Mouse (Mus musculus) brain, adult 10 weeks (tissue): ENCODE data around the gene Bclaf1. TPM values are rescaled to one million over a fixed set of nuclear protein-coding genes. Genes with fewer than 3 reads are reported as not detected.

ENCODE experiments used
- polyA plus RNA-seq: library from polyadenylated mRNA; stranded (reverse); fragments of 350-450 nt; fragmentation: Illumina TruSeq; extraction: RNeasy Lipid Tissue Mini Kit (QIAGEN cat#74804); gene quantifications from one replicate; pipeline ENCODE4 v1.2.3, GENCODE M21; 2015; ENCODE audit warnings: low read depth, low replicate concordance

Bclaf1 gene
- polyA plus RNA-seq, result 72.4 TPM

DNA sequence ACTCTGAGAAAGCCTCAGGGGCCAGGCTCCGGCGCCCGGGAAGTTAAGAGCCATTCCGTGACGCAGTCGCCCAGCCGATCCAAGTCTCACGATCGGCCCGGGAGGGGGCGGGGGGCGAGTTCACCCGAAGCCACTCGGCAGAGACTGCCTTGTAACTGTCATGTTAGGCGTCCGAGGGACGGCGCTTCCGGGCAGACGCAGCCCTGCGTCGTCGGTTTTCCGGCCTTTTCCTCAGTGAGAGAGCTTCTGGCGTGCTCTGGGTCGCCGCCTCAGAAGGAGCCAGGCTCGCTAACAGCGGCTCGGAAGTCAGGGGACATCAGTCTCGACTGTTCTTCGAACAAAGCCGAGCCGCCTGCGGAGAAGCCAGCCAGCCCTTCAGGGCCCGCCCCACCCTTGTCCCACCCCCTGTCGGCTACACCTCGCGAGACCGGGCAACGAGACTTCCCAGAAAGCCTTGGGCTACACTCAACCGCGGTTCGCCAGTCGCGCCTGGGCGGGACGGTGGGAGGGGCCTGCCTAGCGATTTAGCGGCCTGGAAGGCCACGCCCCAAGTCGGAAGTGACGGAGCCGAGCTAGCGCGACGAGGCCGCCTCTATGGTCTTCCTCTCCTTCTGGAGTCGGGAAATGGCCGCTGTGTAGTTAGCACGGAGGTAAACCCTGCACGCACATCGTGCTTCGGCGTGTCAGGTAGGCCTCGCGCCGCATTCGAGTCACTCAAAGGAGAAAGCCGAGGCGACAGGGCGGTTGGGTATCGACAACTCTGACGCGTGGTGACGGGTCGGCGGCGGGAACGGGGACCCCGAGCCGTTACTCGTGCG is at the start of gene Bclaf1:
Gene Bclaf1, plus strand, starts transcription at position 552 of the 818 bp plus-strand sequence.

DNA sequence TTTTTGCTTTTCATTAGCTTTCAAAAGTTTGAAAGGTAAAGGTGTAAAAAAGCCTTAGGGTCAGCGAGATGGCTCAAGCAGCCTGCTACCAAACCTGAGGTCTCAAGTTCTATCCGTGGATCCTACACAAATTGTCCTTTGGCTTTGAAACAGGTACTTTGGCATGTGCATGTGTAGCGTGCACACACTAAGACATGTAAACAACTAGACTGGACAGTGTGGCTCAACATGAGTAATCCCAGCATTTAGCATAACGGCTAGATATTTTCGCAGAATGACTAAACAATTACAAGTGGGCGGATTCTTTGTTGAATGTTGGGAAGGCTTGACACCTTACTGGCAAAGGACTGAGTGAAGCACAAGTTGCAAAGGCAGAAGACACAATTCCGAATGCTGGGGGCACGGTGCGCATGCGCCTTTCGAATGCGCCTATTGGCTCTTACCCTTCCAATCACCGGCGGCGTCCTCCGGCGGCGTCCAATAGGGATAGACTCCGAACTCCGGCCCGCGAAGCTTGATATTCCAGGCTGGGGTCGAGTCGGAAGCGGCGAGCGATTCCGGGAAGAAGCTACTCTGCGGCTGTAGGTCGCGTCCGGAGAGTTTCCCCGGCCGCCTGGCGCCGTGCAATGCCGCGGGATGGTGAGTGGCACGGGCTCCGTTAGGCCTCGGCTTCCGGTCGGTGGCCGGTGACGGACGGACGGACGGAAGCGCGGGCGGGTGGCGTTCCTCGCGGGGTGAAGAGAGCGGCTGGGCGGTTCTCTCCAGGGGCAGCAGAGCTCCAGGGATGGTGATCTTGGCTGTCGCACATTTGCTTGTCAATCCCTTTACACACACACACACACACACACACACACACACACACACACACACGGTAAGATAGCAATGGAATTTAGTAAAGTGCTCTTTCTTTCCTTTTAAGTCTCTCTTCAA is 35.3 kb downstream of the Bclaf1 start, which contains the start of gene Mtfr2:
Gene Mtfr2, plus strand, starts transcription at position 486 of the 930 bp plus-strand sequence.

Other genes starting within 250 kb of the Bclaf1 start
- 88.5 TPM for gene Map7, start 164.0 kb upstream of the Bclaf1 start, polyA plus RNA-seq
- gene Mtfr2, start 35.3 kb downstream of the Bclaf1 start, polyA plus RNA-seq, result 0.59 TPM